Mouse (Mus musculus) cortical plate, adult 2 months (tissue): ENCODE measurements around the gene Gm9008.
"Not testable (repeated sequence)": the region's sequence is repeated elsewhere in the genome, so short reads cannot be mapped to it uniquely, and the experiment has no call there.

Source experiments
- CTCF ChIP-seq: fragments of 200-500 bp; IDR thresholded peaks from 2 replicates; pipeline ENCODE4 v1.5.1; 2011; ENCODE audit warnings: mild to moderate bottlenecking, control low read depth, low read length; ENCODE audit not compliant: insufficient read depth; ENCODE audit errors: extremely low read depth
- POLR2A ChIP-seq: fragments of 200-500 bp; IDR thresholded peaks from 2 replicates; pipeline ENCODE4 v1.6.1; 2011; ENCODE audit warnings: mild to moderate bottlenecking, low read length, control low read depth; ENCODE audit not compliant: insufficient read depth; ENCODE audit errors: extremely low read depth

DNA sequence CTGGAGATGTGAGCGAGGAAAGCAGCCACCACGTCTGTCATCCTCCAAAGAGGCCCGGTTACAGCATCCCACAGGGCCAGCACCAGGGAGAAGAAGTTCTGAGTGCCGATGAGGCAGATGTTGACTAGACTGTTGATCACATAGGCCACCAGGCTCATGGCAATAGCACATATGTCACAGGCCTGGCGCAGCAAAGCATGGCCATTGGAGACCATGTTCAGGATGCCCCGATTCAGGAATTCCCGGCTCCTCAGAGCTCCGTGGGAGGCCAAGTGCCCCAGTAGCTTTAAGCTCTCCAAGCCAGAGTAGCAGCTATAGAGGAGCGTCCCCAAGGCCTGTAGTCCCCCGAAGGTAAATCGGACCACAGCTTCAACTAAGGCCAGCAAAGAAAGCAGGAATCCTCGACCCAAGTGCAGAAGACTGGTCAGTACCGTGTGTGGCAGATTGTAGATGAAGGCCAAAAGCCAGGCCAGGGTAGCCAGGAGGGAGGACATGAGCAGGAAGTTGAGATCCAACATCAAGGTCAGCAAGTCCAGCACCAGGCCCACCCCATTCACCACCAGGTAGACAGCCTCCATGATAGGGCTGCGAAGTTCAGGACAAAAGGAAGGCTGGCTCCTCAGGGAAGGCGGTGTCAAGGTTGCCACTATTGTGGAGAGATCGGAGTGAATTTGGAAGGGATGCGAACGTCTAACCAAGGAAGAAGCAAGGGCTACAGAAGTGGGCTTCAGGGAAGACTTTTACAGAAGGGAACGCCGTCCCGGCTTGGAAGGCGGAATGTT is at the start of gene Gm9008:
- not testable (repeated sequence) for TF ChIP-seq CTCF, POLR2A
